Mouse (Mus musculus) hindlimb bud, embryonic 11.5 days (tissue): ENCODE measurements around the gene Nuf2.
"Not testable (repeated sequence)": the region's sequence is repeated elsewhere in the genome, so short reads cannot be mapped to it uniquely, and the experiment has no call there.

Source experiments
- DNase-seq: peaks from one replicate; pipeline ENCODE4 v3.0.0-alpha.2; 2012; ENCODE audit warnings: low read depth, low spot score; ENCODE audit errors: extremely low spot score

Nuf2 gene

GRCm38 (mm10) chr1:169530876-169531701 is at the start of gene Nuf2:
Gene Nuf2, minus strand, starts transcription at chr1:169531464.
- DNase-seq, result peak; percentile 97

- DNase-seq, result no peak
These were observed 48.3 kb upstream of the Nuf2 start for GRCm38 (mm10) chr1:169579572-169579971.

DNA sequence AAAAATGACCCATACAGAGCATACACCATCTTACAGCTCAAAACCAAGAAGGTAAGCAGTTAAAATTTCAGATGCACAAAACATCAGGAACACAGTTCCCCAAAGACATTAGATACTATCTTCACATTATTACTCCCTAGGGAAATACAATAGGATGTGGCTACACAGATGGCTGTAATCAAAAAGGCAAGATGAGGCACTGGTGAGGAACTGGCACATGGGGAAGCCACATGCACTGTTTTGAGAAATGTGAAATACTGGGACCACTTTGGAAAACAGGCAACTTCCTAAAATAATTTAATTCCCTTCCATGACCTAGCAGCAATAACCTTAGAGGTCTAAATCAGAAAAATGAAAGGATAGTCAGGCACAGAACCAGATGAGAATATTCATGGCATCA is 42.9 kb upstream of the Nuf2 start:
- DNase-seq, result no peak

DNA sequence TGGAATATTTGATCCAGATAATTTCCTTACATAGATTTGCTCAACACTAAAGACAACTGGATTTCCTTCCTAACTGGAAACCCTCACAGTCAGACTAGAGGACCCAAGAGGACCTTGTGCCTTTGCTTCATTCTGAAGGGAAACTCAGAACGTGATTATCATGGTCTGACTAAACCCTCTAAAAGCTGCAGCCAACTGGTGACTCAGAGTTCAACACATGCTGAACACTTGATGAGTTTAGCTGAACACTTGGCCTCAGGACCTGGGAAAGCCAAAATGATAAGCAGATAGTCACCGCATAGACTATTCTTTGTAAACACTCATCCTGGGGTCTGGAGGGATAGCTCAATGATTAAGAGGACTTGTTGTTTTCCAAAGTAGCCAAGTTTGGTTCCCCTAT is 24.4 kb upstream of the Nuf2 start:
- no peak for DNase-seq

DNA sequence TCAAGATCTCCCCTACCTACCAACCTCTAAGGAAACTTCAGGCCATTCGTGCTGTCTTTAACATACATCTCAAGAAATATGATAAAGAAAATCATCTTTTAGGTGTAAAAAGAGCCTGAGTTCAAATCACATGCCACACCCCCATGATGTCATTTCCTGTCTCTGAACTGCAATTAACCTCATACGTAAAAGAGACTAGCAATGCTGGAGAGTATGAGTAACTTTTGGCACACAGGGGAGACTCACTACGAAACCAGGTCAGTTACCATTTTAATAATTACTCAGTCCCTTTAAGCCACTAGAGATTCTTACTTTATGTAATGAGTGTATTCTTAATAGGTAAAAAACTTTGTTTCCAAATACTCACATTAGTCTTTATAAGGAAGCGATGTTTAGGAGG is 23.8 kb upstream of the Nuf2 start:
- DNase-seq, result no peak

- no peak for DNase-seq
These were observed 22.2 kb upstream of the Nuf2 start for GRCm38 (mm10) chr1:169553446-169553845.

GRCm38 (mm10) chr1:169540415-169540814 is 9.2 kb upstream of the Nuf2 start:
- DNase-seq, result no peak

DNA sequence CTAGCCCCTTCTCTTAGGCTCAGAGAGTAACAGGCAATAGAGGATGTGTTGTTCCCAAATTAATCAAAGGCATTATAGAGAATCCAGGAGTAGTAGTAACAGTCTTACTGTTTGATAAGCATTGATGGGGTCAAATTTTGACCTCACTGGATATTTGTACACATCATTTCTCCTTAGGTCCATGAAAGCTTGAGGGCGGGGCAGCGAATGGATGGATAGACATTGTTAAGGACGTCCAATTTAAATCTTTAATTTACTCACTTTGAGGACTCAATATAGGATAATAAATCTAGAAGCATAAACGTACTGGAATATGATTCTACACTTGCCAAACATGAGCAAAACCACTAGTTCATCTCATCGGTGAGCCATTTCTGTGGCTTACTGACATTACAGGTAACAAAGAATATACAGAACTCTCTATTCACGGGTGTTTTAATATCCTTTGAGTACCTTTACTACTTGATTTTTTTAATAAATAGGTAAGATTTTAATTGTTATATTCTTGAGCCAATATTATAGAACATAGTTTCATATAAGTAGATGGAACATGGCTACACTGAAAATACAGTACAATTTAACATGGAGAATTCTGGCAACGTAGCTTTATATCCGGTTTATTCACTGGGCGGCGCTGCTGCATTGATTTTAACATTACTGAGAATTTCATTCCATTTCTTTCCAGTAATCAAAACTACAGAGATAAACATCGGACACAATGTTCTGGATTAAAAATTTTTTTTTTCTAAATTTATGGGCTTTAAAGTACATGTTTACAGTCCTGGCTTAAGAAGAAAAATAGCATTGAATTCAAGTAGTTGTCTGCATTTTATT is 655 bp upstream of the Nuf2 start:
- peak; percentile 37 for DNase-seq

GRCm38 (mm10) chr1:169529996-169530518 is 1.2 kb downstream of the Nuf2 start:
- no peak for DNase-seq

GRCm38 (mm10) chr1:169526006-169526680 is 5.1 kb downstream of the Nuf2 start:
- no peak for DNase-seq

DNA sequence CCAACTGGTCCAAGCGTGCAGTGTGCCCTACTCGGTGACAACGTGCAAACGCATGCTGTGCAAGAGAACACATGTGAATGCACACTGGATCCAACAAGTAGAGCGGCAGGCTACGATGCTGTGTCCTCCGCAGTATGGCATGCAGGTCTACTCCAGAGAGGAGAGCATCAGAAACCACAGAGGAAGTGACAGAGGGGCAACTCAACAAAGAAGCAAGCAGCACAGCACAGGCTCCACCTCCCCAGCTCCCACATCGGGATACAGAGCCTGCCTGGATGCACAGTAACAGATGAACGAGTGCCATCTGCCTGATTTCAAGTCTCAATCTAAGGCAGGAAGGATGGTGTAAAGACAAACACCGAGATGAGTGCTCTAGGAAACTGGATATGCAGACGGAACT is 11.9 kb downstream of the Nuf2 start:
- DNase-seq, result no peak

- not testable (repeated sequence) for DNase-seq
These were observed 13.3 kb downstream of the Nuf2 start for GRCm38 (mm10) chr1:169517899-169518517.

- DNase-seq, result no peak
These were observed 13.8 kb downstream of the Nuf2 start for GRCm38 (mm10) chr1:169517376-169517892.

DNA sequence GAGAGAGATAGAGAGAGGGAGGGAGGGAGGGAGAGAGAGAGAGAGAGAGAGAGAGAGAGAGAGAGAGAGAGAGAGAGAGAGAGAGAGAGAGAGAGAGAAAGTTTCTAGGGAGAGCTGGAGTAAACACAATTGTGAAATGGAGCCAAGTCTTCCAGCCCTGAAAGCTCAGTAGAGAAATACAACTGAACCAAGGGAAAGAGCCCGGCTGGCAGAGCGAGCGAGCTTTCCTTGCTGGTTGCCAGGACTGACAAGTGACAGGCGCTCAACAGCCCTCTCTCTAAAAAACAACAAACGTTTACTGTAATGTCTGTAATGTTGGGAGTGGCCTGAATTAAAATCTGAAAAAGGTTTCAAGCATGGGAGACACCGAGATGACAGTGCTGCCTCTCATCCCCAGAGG is 24.9 kb downstream of the Nuf2 start:
- no peak for DNase-seq

- no peak for DNase-seq
These were observed 28.4 kb downstream of the Nuf2 start for GRCm38 (mm10) chr1:169502876-169503275.

DNA sequence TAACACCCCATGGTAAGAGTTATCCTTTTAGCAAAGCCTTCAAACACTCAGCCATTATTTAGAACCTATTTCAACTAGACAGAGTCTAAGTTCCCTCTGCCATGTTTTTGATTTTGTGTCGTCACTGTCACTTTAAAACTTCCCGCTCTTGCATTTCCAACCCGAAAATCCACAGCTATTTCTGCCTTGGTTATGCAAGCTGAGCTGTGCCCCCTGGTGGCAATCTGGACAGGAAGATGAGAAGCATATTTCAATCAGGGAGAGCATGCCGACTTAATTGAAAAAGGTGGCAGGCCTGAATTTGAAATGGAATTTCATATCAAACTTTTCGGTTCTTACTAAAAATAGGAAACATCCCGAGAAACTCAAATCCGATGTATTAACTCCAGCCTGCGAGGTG is 35.6 kb downstream of the Nuf2 start:
- no peak for DNase-seq

- DNase-seq, result no peak
These were observed 39.7 kb downstream of the Nuf2 start for GRCm38 (mm10) chr1:169491561-169491960.

GRCm38 (mm10) chr1:169485408-169485885 is 45.8 kb downstream of the Nuf2 start:
- no peak for DNase-seq

GRCm38 (mm10) chr1:169484565-169484964 is 46.7 kb downstream of the Nuf2 start:
- no peak for DNase-seq

- no peak for DNase-seq
These were observed 48.5 kb downstream of the Nuf2 start for GRCm38 (mm10) chr1:169482596-169483335.
